Mouse (Mus musculus): Measurements from ENCODE around the gene Ptgdr2.

DNA sequence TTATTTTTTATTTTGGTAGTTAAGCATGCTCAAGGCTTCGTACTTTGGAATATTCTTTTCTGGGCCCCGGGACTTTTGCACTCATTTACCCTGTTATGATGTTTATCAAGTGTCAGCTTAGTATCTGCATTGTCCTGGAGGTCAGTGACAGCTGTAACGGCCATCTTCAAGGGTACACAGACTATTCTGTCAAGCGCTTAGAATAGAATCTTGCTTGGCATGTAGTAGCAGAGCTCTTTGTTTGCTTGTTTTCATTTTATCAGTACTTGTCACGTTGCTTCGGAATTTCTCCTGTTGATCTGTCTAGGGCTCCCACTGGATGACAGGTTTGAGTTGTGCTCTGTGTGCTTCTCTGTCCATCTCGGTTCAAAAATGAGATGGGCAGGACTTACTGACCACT is 40.1 kb upstream of the Ptgdr2 start:
- TF ChIP-seq CTCF (IDR thresholded peaks at IDR 0.05; ENCODE audit: borderline replicate concordance, control insufficient read depth, extremely low read depth, insufficient read depth, low read length, poor library complexity) (no peak), POLR2A (IDR thresholded peaks at IDR 0.05; ENCODE audit: control insufficient read depth, extremely low read depth, insufficient read depth, low read length, poor library complexity) (no peak)
